Mouse (Mus musculus) layer of hippocampus, postnatal 25 days (tissue): Measurements from ENCODE around the gene Sp6. TPM values are rescaled to one million over a fixed set of nuclear protein-coding genes. Genes with fewer than 3 reads are reported as not detected.

Source experiments
- DNase-seq, 2 experiments: peaks; one replicate each; pipeline ENCODE4 v3.0.0; 2022; ENCODE audit warnings: mixed read lengths in 2 of 2, low spot score in 1 of 2; ENCODE audit errors: extremely low spot score in 1 of 2
- total RNA-seq, 2 experiments: library from RNA; stranded (reverse); gene quantifications; 2 replicates each; pipeline ENCODE4 v1.2.3; 2021

Sp6 gene
- 1 to 10 TPM in 1 of 2 experiments, under 1 TPM in 1; 0.86 to 1.8 TPM for total RNA-seq

DNA sequence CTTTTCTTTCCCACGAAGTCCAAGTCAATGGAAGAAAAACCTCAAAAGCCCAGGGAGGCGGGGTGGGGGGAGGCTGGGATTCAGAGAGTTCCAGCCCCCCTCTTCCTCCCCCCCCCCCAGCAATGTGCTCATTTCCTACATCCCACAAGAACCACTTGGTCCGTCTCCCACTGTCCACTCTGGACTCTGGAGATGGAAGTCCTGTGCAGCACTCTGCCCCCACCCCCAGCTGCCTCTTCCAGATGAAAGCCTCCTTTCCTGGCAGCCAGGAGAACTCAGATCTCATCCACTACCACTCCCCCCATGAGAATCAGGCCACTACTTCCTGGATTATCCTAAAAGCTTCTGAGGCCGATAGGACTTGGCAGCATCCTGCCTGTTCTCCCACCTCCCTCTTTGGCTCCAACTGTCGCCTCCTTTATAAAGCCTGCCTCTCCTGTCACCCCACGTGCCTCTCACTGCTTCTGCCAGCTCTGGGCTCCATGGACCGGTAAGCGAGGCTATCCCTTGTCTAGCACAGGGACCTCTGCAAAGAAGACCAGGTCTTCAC, at the start of gene Sp6:
Gene Sp6, plus strand, starts transcription at position 274 of the 550 bp plus-strand sequence.
- no peak for DNase-seq

DNA sequence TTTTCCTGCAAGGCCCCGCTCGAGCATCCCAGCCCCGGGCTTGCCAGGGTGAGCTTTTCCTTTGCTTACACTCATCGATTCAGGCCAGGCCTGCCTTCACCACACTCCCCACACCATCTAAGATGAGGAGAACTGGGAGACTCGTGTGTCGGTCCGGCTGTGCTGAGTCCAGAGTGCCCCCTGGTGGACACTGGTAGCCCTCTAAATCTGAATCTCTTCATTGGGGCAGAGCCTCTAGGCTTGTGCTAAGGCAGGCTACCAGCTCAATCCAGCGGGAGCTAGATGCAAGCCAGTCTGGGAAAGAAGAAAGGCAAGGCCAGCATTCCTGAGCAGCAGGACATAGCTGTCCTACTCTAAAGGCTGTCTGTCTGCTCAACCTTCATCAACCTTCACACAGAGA, 49.6 kb upstream of the Sp6 start:
- peak; percentile 75 to 95 for DNase-seq

DNA sequence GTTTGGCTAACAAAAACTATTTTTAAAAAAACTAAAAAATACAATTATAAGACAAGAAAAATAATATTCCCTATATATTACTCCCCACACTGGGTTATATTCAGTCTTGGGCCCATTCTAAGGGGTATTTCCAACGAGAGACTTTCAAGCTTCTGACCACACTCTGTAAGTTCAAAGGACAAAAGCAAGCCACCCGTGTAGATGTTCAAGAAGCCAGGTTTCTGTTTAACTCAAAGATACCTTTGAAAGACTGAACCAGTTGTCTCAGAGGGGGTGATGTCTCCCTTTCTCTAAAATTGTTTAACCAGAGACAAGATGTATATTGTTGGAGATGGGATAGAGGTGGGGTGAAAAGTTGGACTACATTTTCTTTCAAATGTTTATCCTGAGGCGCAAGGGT, 47.0 kb upstream of the Sp6 start:
- DNase-seq = no peak

DNA sequence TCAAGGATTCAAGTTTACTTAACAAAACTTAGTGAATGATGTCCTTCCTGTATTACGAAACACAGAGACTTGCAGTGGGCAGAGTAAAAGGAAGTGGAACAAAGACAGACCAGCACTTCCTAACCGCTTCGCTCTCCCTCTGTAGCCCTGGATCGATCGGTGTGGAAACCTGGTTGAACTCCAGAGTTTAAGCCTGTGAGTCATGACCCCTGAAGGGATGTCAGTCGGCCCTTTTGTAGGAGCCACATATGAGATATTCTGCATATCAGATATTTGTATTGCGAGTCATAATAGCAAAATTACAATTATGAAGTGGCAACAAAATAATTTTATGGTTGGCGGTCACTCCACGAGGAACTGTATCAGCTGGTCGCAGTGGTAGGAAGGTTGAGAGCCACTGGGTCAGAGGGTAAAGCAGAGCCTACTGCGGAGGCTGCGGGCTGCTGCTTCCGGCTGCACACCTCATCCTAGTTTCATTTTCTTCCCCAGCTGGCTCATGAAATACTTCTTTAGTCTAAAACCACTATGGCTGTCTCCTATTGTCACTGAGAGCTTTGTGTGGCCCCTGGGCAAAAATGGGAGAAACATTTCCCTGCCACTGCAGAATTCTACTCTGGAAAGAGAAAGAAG, 46.2 kb upstream of the Sp6 start:
- no peak for DNase-seq

DNA sequence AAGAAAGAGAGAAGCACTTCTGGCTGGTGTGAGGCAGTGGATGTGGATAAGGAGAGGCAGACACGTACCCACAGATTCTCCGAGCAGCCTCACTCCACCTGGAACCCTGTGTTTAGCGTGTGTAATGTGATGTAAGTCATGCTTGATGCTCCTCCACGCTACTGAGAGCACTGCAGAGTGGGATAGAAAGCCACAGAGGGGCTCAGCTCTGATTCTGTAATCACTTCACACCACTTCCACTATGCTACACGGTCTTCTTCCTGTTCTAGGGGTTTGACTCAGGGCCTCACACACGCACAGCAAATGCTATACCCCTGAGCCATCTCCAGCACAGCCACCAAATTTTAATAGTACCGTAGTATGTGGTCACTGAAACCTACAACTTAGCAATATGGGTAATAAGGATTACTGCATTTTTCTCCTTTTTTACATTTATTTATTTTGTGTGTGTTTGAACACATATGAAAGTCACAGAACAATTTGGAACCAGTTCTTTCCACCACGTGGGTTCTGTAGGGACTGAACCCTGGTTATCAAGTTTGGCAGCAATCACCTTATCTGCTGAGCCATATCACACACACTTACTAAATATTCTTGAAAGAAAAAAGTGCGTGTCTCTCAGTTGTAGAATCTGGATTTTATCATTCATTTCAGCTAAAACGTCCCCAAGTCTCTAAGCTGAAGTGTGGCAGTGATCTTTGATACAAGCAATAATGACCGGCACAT, 45.5 kb upstream of the Sp6 start:
- DNase-seq = no peak

DNA sequence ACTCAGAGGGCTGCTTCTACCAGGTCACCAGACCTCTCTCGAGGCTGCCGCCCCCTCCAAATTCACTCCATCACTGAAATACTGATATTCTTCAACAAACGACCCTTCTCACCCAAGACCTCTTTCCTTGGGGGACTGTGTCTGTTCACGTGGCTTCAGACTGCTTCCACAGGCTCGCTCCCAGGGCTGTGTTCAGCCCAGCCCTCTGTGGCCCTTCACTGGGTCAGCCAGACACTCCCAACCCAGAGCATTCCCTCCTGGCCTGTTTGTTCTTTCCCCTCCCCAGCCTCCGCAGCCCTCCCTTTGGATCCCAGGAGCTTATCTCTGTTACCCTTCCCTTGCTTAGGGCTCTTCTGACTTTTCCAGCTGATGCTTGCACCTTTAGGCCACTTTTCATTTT, 44.7 kb upstream of the Sp6 start:
- no peak for DNase-seq

DNA sequence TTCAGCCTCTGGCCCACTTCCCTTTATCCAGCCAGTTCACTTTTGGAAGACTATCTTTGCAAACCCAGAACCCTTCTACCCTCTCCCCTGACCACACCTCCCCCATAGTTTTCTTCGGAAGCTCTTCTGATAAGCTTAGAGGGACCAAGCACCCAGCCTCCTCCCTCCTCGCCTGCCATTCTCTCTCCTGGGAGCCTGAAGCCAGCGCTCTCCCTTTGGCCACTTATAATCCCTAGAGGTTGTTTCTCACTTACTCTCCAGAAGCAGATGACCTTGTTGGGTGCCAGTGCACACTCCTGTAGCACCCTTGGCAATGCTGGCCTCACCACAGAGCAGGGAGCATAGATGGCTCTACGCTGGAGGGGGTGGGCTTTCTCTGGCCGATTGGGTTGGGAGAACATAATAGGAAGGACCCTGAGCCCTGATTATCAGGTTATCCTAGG, 43.9 kb upstream of the Sp6 start:
- no peak for DNase-seq

DNA sequence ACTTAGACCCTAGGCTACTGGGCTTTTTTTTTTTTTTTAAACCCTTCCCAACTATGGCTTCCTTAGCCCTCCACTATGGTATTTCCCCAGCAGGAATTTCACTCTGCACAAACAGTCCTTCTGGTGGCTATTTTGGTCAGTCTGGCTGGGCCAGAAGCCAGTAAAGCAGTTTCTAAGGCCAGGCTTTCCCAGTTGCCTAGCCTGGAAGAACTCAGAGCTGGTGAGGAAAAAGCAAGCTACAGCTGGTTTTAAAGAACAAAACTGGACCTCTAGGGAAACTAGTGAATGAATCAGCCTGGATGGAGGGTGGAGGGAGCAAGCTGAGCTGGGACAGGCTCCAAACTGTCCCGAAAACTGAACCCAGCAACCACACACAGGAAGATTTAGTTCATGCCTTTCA, 43.4 kb upstream of the Sp6 start:
- no peak for DNase-seq

DNA sequence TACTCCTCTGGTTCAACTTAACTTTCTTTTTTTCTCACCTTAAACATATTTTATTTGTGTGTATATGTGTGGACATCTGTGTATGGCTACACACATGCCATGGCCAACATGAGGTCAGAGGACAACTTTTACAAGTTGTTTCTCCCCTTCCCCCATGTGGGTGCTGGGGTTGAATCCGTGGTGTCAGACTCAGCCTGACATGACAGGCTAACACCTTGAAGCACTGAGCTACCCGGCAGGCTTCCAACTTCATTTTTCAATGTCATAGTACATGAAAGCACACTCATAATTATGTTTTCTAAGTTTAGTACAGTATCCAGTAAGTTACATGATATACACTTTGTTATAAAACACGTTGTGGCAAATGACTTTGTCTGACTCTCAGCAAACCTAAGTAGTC, 42.9 kb upstream of the Sp6 start:
- DNase-seq = no peak

DNA sequence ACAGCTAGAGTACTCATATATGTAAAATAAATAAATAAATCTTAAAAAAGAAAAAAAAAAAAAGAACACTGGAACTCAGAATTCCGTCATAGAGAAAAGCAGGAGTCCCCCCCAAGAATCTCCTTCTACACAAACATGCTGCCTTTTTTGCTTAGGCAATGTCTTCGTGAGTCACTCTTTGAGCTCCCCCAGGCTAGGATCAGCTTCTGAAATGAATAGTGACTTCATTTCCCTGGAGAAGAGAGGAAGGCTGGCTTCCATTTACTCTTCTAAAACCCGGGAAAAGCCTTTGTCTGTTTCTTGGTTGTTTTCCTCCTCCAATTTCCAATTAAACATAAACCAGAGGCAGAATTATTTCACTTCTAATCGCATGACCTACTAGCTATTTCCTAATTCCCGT, 40.3 kb upstream of the Sp6 start:
- DNase-seq = no peak

DNA sequence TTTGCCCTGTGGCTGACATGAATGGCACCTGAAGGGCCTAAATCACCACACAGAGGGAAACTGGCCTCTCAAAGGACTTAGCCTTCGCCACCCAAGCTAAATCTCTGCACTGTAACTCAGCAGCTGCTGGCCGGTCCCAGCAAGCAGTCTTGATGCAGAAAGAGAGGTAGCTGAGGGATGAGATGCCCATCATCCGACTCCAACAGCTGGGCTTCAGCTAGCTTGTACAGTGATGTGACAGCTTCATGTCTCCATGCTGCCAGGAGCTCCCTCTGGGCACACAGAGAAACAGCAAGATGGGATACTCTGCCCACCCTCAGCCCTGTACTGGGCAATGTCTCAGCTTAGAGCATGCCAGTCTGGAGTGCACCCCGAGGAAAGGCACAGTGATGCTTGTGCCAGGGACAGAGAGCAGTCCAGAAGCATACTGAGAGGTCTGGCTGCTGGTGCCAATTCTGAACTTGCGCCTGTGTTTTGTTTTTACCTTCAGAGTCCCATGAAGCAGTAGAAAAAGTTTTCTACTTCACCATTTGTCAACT, 39.7 kb upstream of the Sp6 start:
- DNase-seq = no peak

DNA sequence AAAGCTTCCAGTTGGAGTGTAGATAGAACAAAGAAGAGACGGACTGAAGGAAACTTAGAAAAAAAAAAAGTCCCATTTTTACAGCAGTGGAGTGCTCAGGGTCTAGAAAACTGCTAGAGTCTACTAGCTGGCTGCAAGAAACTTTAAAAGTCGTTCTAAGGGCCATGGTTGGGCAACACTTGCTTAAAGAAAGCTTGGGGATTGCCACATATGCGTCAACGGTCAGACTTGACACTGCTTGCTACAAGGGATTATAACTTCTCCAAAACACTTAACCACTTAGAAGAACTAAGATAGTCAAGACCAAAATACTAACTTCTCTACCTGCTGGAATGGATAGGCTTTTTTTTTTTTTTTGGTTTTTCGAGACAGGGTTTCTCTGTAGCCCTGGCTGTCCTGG, 38.4 kb upstream of the Sp6 start:
- no peak for DNase-seq

DNA sequence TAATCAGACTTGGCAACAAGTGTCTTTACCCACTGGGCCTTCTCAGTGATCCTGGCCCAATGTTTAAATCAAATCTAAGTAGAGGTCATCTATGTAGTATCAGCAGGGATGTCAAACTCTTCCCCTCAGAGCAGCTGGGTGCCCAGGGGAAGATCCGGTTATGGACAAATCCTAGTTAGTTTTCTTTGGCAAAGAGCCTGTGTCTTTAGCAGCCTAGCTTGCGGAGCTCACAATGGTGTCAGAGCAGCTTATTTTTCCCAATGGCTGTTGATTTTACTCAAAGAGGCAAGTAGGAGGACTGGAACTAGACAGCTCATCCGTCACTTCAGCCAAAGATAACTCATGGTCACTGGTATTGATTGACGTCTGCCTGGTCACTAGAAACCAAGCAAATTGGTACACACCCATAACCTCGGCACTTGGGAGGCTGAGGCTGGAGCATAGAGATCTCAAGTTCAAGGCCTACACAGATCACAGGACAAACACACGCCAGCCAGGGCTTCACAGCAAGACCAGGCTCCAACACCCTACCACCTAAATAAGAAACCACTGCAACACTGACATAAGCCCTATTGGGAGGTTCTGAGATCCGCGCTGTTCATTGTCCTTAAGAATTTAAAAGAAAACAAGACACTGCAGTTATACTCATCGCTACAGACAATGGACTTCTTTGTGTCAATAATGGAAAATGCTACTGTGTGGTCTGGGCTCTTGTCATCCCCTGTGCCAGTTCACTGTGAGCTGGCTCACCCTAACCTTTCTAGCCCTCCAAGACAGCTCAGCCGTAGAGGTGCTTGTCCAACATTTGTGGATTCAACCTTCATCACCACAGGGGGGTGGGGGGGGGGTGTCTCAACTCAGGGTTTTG, 37.4 kb upstream of the Sp6 start:
- no peak for DNase-seq

DNA sequence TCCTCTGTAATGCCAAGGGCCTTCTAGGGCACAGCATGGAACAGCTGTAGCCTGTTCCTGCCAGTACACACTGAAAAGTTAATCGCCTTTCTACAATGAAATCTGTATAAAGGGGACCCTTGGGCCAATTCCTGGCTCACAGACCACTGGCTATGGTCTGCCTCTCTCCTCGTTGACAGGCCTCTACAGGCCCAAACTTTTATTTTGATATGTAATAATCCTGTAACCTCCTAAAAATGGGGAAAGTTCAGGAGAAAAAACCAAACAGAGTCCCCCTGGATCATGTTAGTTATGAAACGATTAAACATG, 36.9 kb upstream of the Sp6 start:
- DNase-seq = no peak

DNA sequence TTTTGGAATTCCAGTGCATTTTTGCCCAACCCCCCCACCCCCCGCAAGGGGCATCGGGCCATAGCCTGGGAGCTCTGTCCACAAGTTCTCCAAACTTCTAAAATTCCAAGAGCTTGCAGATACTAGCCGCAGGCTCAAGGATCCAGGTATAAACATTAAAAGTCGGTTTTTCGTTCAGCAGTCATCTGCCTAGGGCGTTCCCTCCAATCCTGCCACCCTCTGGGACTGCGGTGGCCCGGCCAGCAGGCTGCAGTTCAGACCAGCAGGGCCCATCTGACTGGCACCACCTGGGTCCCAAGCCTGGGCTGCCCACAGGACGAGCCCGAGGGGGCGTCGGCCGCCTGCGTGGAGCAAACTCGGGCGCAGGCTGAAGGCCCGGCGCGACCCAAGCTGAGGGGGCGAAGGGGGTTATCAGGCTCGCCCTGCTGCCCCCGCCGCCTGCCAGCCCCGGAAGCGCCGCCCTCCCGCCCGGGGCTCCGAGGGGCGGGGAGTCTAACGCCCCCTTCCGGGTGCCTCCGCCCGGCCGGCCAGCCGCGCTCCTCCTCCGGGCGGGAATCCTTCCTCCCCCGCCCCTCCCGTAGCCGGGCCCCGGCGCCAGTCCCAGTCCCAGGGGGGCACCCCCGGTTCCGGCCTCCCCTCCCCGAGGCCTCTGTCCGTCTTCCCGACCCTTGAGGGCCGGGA, 36.1 kb upstream of the Sp6 start:
- peak in 1 of 2 experiments; percentile 66 for DNase-seq

DNA sequence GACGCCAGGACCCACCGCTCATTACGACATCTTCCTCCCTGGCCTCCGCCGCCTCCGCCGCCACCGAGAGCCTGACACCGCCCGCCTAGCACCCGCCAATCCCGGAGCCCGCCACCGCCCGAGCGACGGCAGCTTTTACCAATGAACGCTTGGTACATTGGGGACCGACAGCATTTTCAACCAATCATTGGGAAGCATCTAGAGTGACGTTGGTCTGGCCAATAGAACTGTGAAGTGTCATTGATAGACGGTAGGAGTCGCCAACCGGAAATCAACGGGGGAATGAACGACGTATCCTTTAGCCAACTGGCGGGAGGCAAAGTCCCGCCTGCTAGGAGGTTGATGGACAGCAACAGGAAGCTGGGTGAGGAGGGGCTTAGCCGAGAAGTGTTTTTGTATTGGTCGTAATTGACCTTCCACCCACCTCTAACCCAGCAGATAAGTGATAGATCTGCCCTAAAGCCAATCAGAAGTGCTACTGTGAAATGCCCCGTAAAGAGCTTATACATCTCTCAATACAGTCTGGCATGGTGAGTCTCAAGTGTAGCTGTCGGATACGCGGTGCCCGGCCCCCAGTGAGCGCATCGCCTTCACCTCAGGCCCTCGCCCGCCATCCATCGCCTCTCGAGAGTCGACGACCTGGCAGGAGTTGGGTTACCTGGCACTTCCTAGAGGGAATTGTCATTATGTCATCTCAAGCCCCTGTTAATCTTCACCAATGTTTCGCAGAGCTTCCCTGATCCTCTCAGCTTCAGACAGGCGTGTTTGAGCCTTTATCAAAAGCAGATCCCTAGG, 35.4 kb upstream of the Sp6 start:
- DNase-seq = peak; percentile 92 to 98

DNA sequence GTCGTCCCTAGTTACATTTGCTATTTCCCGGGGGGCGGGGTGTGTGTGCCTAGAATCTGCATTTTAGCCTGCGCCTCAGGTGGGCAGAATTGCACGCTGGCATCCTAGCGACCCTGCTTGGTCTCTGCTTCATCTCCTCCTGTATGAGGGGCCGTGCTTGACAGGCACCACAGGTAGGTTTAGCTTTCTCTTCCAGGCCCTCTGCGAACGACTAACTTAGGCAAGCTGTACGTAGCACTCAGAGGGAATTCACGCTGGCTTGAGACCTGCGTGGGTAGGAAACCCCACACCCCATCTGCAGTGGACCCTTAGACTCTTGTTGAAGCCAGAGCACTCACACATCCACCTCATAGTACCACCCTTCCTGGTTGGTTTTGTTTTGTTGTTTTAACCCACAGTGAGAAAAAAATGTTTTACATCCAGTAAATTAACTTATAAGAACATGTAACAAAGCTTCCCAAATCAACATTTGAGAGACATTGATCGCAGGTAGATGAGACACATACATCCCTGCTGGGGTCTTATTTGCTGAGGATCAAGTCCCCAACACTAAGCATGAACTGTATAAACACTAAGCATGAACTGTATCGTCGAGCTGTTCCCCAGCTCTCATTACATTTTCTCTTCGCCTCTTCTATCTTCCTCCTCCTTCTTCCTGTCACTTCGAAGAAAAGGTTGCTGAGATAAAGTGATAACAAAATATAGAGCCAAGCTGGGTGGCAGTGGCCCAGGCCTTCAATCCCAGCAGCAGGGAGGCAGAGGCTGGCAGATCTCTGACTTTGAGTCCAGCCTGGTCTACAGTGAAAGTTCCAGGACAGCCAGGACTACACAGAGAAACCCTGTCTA, 34.6 kb upstream of the Sp6 start:
- no peak for DNase-seq

DNA sequence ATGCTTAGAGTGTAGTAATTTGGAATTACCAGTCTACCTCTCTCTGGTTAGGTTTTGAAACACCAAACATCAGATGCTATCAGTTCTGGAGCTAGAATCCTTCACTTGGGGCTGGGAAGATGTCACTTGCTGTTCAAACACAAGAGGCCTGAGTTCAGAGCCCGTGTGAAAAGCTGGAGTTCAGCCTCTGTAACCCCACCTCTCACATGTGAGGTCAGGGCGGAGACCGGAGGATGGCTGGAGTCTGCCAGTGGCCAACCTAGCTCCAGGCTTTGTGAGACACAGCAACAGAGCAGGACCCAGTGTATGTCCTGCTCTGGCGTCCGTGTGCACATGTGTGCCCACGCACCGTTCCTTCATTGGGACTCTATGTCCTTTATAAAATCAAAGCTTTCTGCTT, 33.9 kb upstream of the Sp6 start:
- DNase-seq = no peak

DNA sequence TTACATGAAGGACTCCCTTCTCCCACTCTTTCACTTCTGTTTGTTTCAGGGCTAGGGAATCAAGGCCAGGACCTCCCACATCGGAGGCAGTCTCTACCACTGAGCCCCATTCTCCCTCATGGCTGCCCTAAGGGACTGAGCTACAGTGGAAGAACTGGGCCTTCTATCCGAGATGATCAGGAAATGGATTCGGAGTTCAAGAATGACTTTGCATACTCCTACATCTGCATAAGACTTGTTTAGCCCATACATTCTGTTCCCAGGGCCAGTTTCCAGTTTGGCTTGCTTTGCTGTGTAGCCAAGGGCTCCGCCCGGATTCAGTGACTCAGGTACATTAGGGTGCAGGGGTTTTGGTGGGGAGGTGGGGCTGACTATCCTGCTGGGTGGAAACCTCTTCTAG, 33.2 kb upstream of the Sp6 start:
- DNase-seq = no peak
